Mouse (Mus musculus) heart, postnatal 25 days (tissue): Measurements from ENCODE around the gene Src. TPM values are rescaled to one million over a fixed set of nuclear protein-coding genes. Genes with fewer than 3 reads are reported as not detected.

Experiments used
- DNase-seq: peaks from one replicate; pipeline ENCODE4 v3.0.0; 2022; ENCODE audit warnings: low spot score
- intact Hi-C: fragments of 180-260 bp; cut with DNase I; formaldehyde crosslinking; loops from one replicate; pipeline ENCODE4 v1.15.1; 2025
- total RNA-seq, 2 experiments: library from RNA; stranded (reverse); gene quantifications; 2 replicates each; pipeline ENCODE4 v1.2.3; 2021

Gene Src
- total RNA-seq, 2 experiments from 2014 or later = 2.9 to 5.1 TPM

- intact Hi-C loops = no loop called here
- no peak for DNase-seq
Measured at GRCm38 (mm10) chr2:157409793-157410533, 8.3 kb upstream of the Src start.

GRCm38 (mm10) chr2:157411151-157411693 is 7.0 kb upstream of the Src start:
- DNase-seq = no peak
- intact Hi-C loops = no loop called here

GRCm38 (mm10) chr2:157412497-157412896 is 5.7 kb upstream of the Src start:
- DNase-seq = no peak
- intact Hi-C loops = no loop called here

GRCm38 (mm10) chr2:157417229-157417628 is 1.0 kb upstream of the Src start:
- intact Hi-C loops = no loop called here
- no peak for DNase-seq

GRCm38 (mm10) chr2:157418609-157419071 is 396 bp downstream of the Src start:
- intact Hi-C loops = no loop called here
- DNase-seq = no peak

GRCm38 (mm10) chr2:157419506-157419905 is 1.3 kb downstream of the Src start:
- intact Hi-C loops = no loop called here
- DNase-seq = no peak

- intact Hi-C loops = no loop called here
- DNase-seq = no peak
Measured at GRCm38 (mm10) chr2:157420404-157420803, 2.2 kb downstream of the Src start.

- DNase-seq = no peak
- intact Hi-C loops = no loop called here
Measured at GRCm38 (mm10) chr2:157422062-157422655, 3.9 kb downstream of the Src start.

- DNase-seq = no peak
Measured at GRCm38 (mm10) chr2:157422854-157423705, 4.8 kb downstream of the Src start.

GRCm38 (mm10) chr2:157423706-157424125 is 5.5 kb downstream of the Src start:
- DNase-seq = no peak
- intact Hi-C loops = no loop called here

More at GRCm38 (mm10) chr2:157422854-157423705, 4.8 kb downstream of the Src start:
- intact Hi-C loops = no loop called here

GRCm38 (mm10) chr2:157424126-157424903 is 6.1 kb downstream of the Src start:
- intact Hi-C loops = no loop called here
- no peak for DNase-seq

GRCm38 (mm10) chr2:157424904-157425642 is 6.8 kb downstream of the Src start:
- DNase-seq = no peak
- intact Hi-C loops = no loop called here

- DNase-seq = no peak
- intact Hi-C loops = no loop called here
Measured at GRCm38 (mm10) chr2:157425643-157425988, 7.4 kb downstream of the Src start.

GRCm38 (mm10) chr2:157426171-157426570 is 7.9 kb downstream of the Src start:
- intact Hi-C loops = no loop called here
- no peak for DNase-seq

- intact Hi-C loops = no loop called here
- DNase-seq = no peak
Measured at GRCm38 (mm10) chr2:157427164-157427563, 8.9 kb downstream of the Src start.

- no peak for DNase-seq
- intact Hi-C loops = no loop called here
Measured at GRCm38 (mm10) chr2:157428351-157429139, 10.3 kb downstream of the Src start.

- DNase-seq = no peak
- intact Hi-C loops = no loop called here
Measured at GRCm38 (mm10) chr2:157429735-157430134, 11.5 kb downstream of the Src start.
